Mouse (Mus musculus): ENCODE results near the gene Aacs.

Gene Aacs

GRCm38 (mm10) chr5:125526464-125526863 is 50.9 kb downstream of the Aacs start:
- peak; percentile 57 for DNase-seq (ENCODE audit: low read depth, low spot score)
- Histone ChIP-seq H3K27me3 (ENCODE audit: control insufficient read depth, insufficient read depth, low read length, poor library complexity, severe bottlenecking) (no peaks in the 10 kb centered on the region), H3K36me3 (ENCODE audit: control insufficient read depth, insufficient read depth, low read length, poor library complexity, severe bottlenecking) (no peaks in the 10 kb centered on the region)

- Histone ChIP-seq H3K36me3 (ENCODE audit: control insufficient read depth, insufficient read depth, low read length, poor library complexity, severe bottlenecking) (no peaks in the 10 kb centered on the region), H3K27me3 (ENCODE audit: control insufficient read depth, insufficient read depth, low read length, poor library complexity, severe bottlenecking) (peaks cover 2% of the 10 kb centered on the region; the same call in 1 of the 2 replicates)
- peak; percentile 71 for DNase-seq (ENCODE audit: low read depth, low spot score)
Observed at GRCm38 (mm10) chr5:125529109-125529508, 53.5 kb downstream of the Aacs start.

- DNase-seq (ENCODE audit: low read depth, low spot score) = no peak
- peaks cover 2% of the 10 kb centered on the region; the same call in 1 of the 2 replicates for H3K27me3 ChIP-seq (ENCODE audit: control insufficient read depth, insufficient read depth, low read length, poor library complexity, severe bottlenecking)
- no peaks in the 10 kb centered on the region for H3K36me3 ChIP-seq (ENCODE audit: control insufficient read depth, insufficient read depth, low read length, poor library complexity, severe bottlenecking)
Observed at GRCm38 (mm10) chr5:125531634-125532033, 56.0 kb downstream of the Aacs start, which contains the start of gene Tmem132b. Tmem132b (plus strand) TSS chr5:125531774.

GRCm38 (mm10) chr5:125532191-125532544 is 56.6 kb downstream of the Aacs start:
- Histone ChIP-seq H3K36me3 (ENCODE audit: control insufficient read depth, insufficient read depth, low read length, poor library complexity, severe bottlenecking) (no peaks in the 10 kb centered on the region), H3K27me3 (ENCODE audit: control insufficient read depth, insufficient read depth, low read length, poor library complexity, severe bottlenecking) (peaks cover 2% of the 10 kb centered on the region; the same call in 1 of the 2 replicates)
- DNase-seq (ENCODE audit: low read depth, low spot score) = no peak

- H3K36me3 ChIP-seq (ENCODE audit: control insufficient read depth, insufficient read depth, low read length, poor library complexity, severe bottlenecking) = no peaks in the 10 kb centered on the region
- peaks cover 2% of the 10 kb centered on the region; the same call in 1 of the 2 replicates for H3K27me3 ChIP-seq (ENCODE audit: control insufficient read depth, insufficient read depth, low read length, poor library complexity, severe bottlenecking)
- DNase-seq (ENCODE audit: low read depth, low spot score) = no peak
Observed at GRCm38 (mm10) chr5:125532545-125533224, 57.1 kb downstream of the Aacs start.

GRCm38 (mm10) chr5:125533225-125533900 is 57.7 kb downstream of the Aacs start:
- H3K36me3 ChIP-seq (ENCODE audit: control insufficient read depth, insufficient read depth, low read length, poor library complexity, severe bottlenecking) = no peaks in the 10 kb centered on the region
- DNase-seq (ENCODE audit: low read depth, low spot score) = no peak
- peaks cover 2% of the 10 kb centered on the region; the same call in 1 of the 2 replicates for H3K27me3 ChIP-seq (ENCODE audit: control insufficient read depth, insufficient read depth, low read length, poor library complexity, severe bottlenecking)

GRCm38 (mm10) chr5:125534168-125534610 is 58.6 kb downstream of the Aacs start:
- peaks cover 2% of the 10 kb centered on the region; the same call in 1 of the 2 replicates for H3K27me3 ChIP-seq (ENCODE audit: control insufficient read depth, insufficient read depth, low read length, poor library complexity, severe bottlenecking)
- no peak for DNase-seq (ENCODE audit: low read depth, low spot score)
- no peaks in the 10 kb centered on the region for H3K36me3 ChIP-seq (ENCODE audit: control insufficient read depth, insufficient read depth, low read length, poor library complexity, severe bottlenecking)

- H3K36me3 ChIP-seq (ENCODE audit: control insufficient read depth, insufficient read depth, low read length, poor library complexity, severe bottlenecking) = no peaks in the 10 kb centered on the region
- peaks cover 2% of the 10 kb centered on the region; the same call in 1 of the 2 replicates for H3K27me3 ChIP-seq (ENCODE audit: control insufficient read depth, insufficient read depth, low read length, poor library complexity, severe bottlenecking)
- no peak for DNase-seq (ENCODE audit: low read depth, low spot score)
Observed at GRCm38 (mm10) chr5:125534611-125535324, 59.2 kb downstream of the Aacs start.

GRCm38 (mm10) chr5:125545090-125545489 is 69.5 kb downstream of the Aacs start:
- no peak for DNase-seq (ENCODE audit: low read depth, low spot score)
- no peaks in the 10 kb centered on the region for H3K36me3 ChIP-seq (ENCODE audit: control insufficient read depth, insufficient read depth, low read length, poor library complexity, severe bottlenecking)
- H3K27me3 ChIP-seq (ENCODE audit: control insufficient read depth, insufficient read depth, low read length, poor library complexity, severe bottlenecking) = no peaks in the 10 kb centered on the region

- H3K36me3 ChIP-seq (ENCODE audit: control insufficient read depth, insufficient read depth, low read length, poor library complexity, severe bottlenecking) = no peaks in the 10 kb centered on the region
- no peaks in the 10 kb centered on the region for H3K27me3 ChIP-seq (ENCODE audit: control insufficient read depth, insufficient read depth, low read length, poor library complexity, severe bottlenecking)
- no peak for DNase-seq (ENCODE audit: low read depth, low spot score)
Observed at GRCm38 (mm10) chr5:125546293-125546692, 70.7 kb downstream of the Aacs start.

- DNase-seq (ENCODE audit: low read depth, low spot score) = no peak
- no peaks in the 10 kb centered on the region for H3K36me3 ChIP-seq (ENCODE audit: control insufficient read depth, insufficient read depth, low read length, poor library complexity, severe bottlenecking)
- no peaks in the 10 kb centered on the region for H3K27me3 ChIP-seq (ENCODE audit: control insufficient read depth, insufficient read depth, low read length, poor library complexity, severe bottlenecking)
Observed at GRCm38 (mm10) chr5:125549750-125550489, 74.3 kb downstream of the Aacs start.

GRCm38 (mm10) chr5:125555732-125556131 is 80.1 kb downstream of the Aacs start:
- Histone ChIP-seq H3K27me3 (ENCODE audit: control insufficient read depth, insufficient read depth, low read length, poor library complexity, severe bottlenecking) (no peaks in the 10 kb centered on the region), H3K36me3 (ENCODE audit: control insufficient read depth, insufficient read depth, low read length, poor library complexity, severe bottlenecking) (no peaks in the 10 kb centered on the region)
- no peak for DNase-seq (ENCODE audit: low read depth, low spot score)

GRCm38 (mm10) chr5:125563492-125563891 is 87.9 kb downstream of the Aacs start:
- no peak for DNase-seq (ENCODE audit: low read depth, low spot score)
- Histone ChIP-seq H3K36me3 (ENCODE audit: control insufficient read depth, insufficient read depth, low read length, poor library complexity, severe bottlenecking) (no peaks in the 10 kb centered on the region), H3K27me3 (ENCODE audit: control insufficient read depth, insufficient read depth, low read length, poor library complexity, severe bottlenecking) (no peaks in the 10 kb centered on the region)

GRCm38 (mm10) chr5:125565725-125566124 is 90.1 kb downstream of the Aacs start:
- DNase-seq (ENCODE audit: low read depth, low spot score) = no peak
- no peaks in the 10 kb centered on the region for H3K27me3 ChIP-seq (ENCODE audit: control insufficient read depth, insufficient read depth, low read length, poor library complexity, severe bottlenecking)
- H3K36me3 ChIP-seq (ENCODE audit: control insufficient read depth, insufficient read depth, low read length, poor library complexity, severe bottlenecking) = no peaks in the 10 kb centered on the region

Data from splenic B cell, adult 2 months (primary cell).